Mouse (Mus musculus): Measurements from ENCODE around the gene Lrrc32. TPM values are rescaled to one million over a fixed set of nuclear protein-coding genes. Genes with fewer than 3 reads are reported as not detected.

Gene Lrrc32
- polyA plus RNA-seq, 1 experiment from 2014 or later: 2.3 TPM

DNA sequence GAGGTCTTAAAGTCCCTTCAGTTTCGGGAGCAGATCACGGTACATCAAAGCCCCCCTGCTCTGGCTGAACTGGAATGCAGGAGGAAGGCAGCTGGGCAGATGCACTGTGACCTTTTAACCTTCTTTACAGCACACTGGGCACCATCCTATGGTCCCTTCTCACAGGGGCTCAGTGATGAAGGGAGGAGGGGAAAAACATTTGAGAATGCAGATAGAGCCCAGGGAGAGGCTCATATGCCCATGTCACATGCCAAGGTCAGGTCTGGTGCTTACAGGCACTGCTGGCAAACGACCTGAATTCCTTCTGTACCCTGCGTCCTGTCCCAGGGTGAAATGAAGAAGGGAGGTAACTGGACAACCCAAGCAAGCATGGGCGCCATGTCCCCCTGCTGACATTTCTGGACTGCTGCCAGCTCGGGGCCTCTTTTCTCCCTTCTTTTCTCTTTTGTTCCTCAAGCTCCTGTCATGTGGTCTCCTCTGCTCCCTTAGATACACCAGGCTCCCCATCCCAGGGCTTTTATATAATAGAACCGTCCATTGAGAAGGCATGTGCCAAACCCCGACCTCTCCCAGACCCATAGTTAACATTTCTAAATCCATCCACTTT, 49.0 kb downstream of the Lrrc32 start:
- Histone ChIP-seq H3K9me3 (no peaks in the 10 kb centered on the region), H3K27ac (no peak overlapping the region; the same call in 1 of the 2 replicates), H3K27me3 (no peaks in the 10 kb centered on the region), H3K4me1 (replicated peaks) (peaks cover 30% of the 10 kb centered on the region), H3K4me3 (replicated peaks) (no peak overlapping the region), H3K36me3 (no peaks in the 10 kb centered on the region), H3K4me2 (no peak overlapping the region), H3K9ac (replicated peaks) (no peak overlapping the region)
- 49% methylated on average over 8 of the region's 8 CpGs for WGBS
- no peak for ATAC-seq (ENCODE audit: insufficient number of reproducible peaks, insufficient read depth, low FRiP score, low TSS enrichment, low read depth)

DNA sequence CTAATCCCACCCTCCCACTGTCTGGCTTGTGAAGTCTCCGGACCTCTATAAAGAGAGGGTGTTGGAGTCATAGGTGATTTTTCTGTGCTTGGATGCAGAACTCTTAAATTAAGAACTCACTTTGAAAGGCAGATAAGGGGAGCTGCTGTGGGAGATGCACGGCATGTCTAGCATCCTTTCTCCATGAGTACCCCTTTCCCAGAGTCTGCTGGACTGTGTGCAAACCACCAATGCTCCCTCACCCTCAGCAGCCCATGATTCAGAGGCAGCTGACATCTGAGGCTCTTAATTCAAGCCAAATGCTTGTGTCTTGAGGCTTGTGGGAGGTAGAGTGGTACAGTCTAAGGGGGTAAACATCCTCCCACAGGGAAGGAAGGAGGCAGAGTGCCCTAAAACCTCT, 51.8 kb downstream of the Lrrc32 start:
- 14% methylated on average over 2 of the region's 2 CpGs for WGBS
- H3K27ac ChIP-seq: no peak overlapping the region

DNA sequence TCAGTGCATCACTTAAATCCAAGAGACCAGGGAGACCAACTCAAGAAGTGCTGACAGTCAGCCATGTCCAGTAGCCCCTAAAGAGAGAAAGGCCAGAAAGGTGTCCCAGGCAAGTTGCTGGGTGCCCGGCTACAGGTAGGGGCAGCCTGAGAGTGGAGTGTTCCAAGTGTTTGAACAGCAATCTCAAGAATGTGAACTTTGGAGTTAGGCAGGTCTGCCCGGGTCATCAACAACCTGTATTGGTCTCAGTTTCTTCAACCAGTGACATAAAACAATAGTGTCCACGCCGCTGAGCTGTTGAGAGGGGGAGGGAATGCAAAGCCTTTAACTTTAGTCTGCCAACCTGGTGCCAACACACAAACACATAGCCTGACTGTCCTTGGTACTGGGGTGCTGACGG, 52.5 kb downstream of the Lrrc32 start:
- H3K4me1 ChIP-seq (replicated peaks): peaks cover 40% of the 10 kb centered on the region
- no peak for ATAC-seq (ENCODE audit: insufficient number of reproducible peaks, insufficient read depth, low FRiP score, low TSS enrichment, low read depth)
- H3K9ac ChIP-seq (replicated peaks): no peak overlapping the region
- 0 out of 2 replicates have a peak overlapping the region, but pooled peaks have one; percentile 9 for H3K27ac ChIP-seq
- H3K27me3 ChIP-seq: no peaks in the 10 kb centered on the region
- 91% methylated on average over 5 of the region's 5 CpGs for WGBS
- no peak overlapping the region for H3K4me3 ChIP-seq (replicated peaks)
- H3K9me3 ChIP-seq: no peaks in the 10 kb centered on the region
- no peaks in the 10 kb centered on the region for H3K36me3 ChIP-seq
- no peak overlapping the region for H3K4me2 ChIP-seq

More for the DNA sequence above, 51.8 kb downstream of the Lrrc32 start:
- no peak overlapping the region for H3K9ac ChIP-seq (replicated peaks)
- H3K36me3 ChIP-seq: no peaks in the 10 kb centered on the region
- ATAC-seq (ENCODE audit: insufficient number of reproducible peaks, insufficient read depth, low FRiP score, low TSS enrichment, low read depth): no peak
- no peaks in the 10 kb centered on the region for H3K9me3 ChIP-seq
- H3K27me3 ChIP-seq: no peaks in the 10 kb centered on the region
- H3K4me2 ChIP-seq: no peak overlapping the region
- peaks cover 40% of the 10 kb centered on the region for H3K4me1 ChIP-seq (replicated peaks)
- no peak overlapping the region for H3K4me3 ChIP-seq (replicated peaks)

DNA sequence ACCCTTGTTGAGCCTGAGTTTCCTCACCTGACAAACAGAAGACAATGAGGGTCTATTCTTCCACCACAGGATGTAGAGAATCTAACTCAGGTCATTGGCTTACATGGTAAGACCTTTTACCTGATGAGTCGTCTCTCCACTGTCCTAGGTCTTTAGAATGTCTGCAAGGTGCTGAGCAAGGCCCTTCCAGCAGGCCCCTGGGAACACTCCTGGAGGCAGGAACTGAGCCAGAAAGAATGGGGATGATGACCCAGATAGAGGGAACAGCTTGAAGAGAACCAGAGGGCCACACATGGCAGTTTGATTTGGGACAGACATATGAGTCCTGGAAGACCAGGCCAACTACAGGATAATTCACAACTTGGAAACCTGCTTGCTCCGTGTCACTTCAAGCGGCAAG, 53.2 kb downstream of the Lrrc32 start:
- Histone ChIP-seq H3K36me3 (no peaks in the 10 kb centered on the region), H3K27me3 (no peaks in the 10 kb centered on the region), H3K9ac (replicated peaks) (no peak overlapping the region), H3K4me3 (replicated peaks) (no peak overlapping the region), H3K4me2 (no peak overlapping the region), H3K27ac (no peak overlapping the region), H3K9me3 (no peaks in the 10 kb centered on the region), H3K4me1 (replicated peaks) (peaks cover 39% of the 10 kb centered on the region)
- no peak for ATAC-seq (ENCODE audit: insufficient number of reproducible peaks, insufficient read depth, low FRiP score, low TSS enrichment, low read depth)
- WGBS: 91% methylated on average over 3 of the region's 3 CpGs

DNA sequence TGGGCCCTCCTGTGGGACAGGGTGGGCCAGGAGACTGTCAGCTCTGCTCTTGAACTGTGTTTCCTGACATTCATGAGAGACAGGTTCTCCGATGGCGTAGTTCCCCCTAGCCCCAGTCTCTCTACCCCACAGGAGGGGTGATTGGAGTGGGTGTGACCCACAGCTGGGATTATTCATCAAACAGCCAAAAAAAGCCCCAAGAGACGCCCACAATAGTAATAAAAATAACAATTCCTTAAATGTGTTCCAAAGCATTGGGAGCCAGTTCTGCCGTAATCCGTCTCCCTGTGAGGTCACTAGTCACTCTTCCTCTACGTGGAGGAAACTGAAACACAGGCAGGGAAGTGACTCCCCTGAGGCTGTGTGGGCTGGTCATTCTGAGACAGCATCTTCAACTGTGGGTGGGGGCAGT, 53.7 kb downstream of the Lrrc32 start:
- H3K27ac ChIP-seq: no peak overlapping the region
- ATAC-seq (ENCODE audit: insufficient number of reproducible peaks, insufficient read depth, low FRiP score, low TSS enrichment, low read depth): no peak
- WGBS: 61% methylated on average over 6 of the region's 6 CpGs
- no peak overlapping the region for H3K4me2 ChIP-seq
- H3K9ac ChIP-seq (replicated peaks): no peak overlapping the region
- peaks cover 34% of the 10 kb centered on the region for H3K4me1 ChIP-seq (replicated peaks)
- H3K4me3 ChIP-seq (replicated peaks): no peak overlapping the region
- H3K27me3 ChIP-seq: no peaks in the 10 kb centered on the region
- no peaks in the 10 kb centered on the region for H3K9me3 ChIP-seq
- no peaks in the 10 kb centered on the region for H3K36me3 ChIP-seq

DNA sequence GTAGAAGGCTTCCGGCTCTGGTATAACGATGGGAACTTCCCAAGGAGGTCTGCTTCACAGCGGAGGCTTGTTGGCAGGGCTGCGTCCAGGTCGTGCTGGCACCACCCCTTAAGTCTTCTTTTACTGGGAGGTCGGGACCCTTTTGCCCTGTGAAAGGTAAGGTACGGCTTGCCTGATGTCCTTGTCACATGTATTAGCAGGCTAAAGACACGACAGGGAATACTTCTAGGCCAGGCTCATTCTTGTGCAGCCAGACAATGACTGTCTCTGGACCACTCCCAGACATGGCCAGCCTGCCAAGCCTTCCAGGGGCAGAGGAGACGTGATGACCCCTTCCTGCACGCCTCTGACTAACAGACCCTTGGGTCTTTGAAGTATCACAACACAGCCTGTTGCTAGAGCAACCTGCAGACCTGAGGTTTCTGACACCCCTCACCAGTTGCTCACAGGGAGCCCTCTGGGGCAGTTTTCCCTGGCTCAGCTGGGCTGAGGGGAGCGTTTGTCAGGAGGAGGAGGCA, 54.8 kb downstream of the Lrrc32 start:
- Histone ChIP-seq H3K27ac (no peak overlapping the region), H3K4me3 (replicated peaks) (no peak overlapping the region), H3K9me3 (no peaks in the 10 kb centered on the region), H3K27me3 (no peaks in the 10 kb centered on the region), H3K9ac (replicated peaks) (no peak overlapping the region), H3K4me1 (replicated peaks) (peaks cover 29% of the 10 kb centered on the region), H3K36me3 (no peaks in the 10 kb centered on the region), H3K4me2 (no peak overlapping the region)
- ATAC-seq (ENCODE audit: insufficient number of reproducible peaks, insufficient read depth, low FRiP score, low TSS enrichment, low read depth): no peak
- WGBS: 26% methylated on average over 11 of the region's 11 CpGs

DNA sequence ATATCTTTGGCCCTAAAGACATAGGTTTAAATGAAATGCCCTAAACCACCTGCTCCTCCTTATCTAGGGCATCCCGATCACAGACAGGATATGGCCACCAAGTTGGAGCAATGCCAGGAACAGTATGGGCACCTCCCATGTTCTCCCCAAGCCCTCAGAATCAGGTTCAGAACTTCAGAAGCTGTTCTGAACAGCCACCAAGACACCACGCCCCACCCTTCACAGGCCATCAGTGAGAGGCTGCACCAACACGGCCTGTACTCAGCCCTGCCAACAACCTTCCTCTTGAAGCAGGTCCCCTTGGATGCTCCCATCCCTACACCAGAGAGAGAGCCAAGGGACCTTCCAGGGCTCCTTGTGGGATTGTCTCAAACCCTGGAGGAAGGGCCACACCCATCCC, 55.5 kb downstream of the Lrrc32 start:
- H3K27me3 ChIP-seq: no peaks in the 10 kb centered on the region
- 53% methylated on average over 3 of the region's 3 CpGs for WGBS
- H3K27ac ChIP-seq: no peak overlapping the region

DNA sequence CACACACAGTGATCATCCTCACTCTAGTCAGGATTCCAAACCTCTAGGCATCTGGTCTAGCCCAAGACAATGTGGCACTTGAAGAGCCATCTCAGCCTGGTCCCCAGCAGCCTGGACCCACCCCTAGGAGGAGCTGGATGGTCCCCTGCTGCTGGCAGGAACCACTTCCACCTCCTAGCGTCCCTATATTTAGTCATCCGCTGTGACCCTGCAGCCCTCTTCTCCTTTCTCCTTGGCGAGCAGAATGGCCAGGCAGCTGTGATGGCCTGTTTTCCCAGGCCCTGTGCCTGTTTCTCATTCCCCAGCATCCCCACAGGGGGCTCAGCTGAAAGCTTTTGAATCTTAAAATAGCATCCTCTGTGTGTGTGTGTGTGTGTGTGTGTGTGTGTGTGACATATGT, 59.8 kb downstream of the Lrrc32 start:
- no peak overlapping the region for H3K9ac ChIP-seq (replicated peaks)
- WGBS: 28% methylated on average over 3 of the region's 3 CpGs
- no peaks in the 10 kb centered on the region for H3K27me3 ChIP-seq
- H3K9me3 ChIP-seq: no peaks in the 10 kb centered on the region
- no peaks in the 10 kb centered on the region for H3K36me3 ChIP-seq
- no peak overlapping the region for H3K4me3 ChIP-seq (replicated peaks)
- no peak for ATAC-seq (ENCODE audit: insufficient number of reproducible peaks, insufficient read depth, low FRiP score, low TSS enrichment, low read depth)
- no peak overlapping the region for H3K4me2 ChIP-seq
- peaks cover 9% of the 10 kb centered on the region; the same call in 1 of the 2 replicates for H3K4me1 ChIP-seq (replicated peaks)
- no peak overlapping the region for H3K27ac ChIP-seq

More for the DNA sequence above, 55.5 kb downstream of the Lrrc32 start:
- H3K4me2 ChIP-seq: no peak overlapping the region
- H3K9ac ChIP-seq (replicated peaks): no peak overlapping the region
- no peaks in the 10 kb centered on the region for H3K9me3 ChIP-seq
- no peak for ATAC-seq (ENCODE audit: insufficient number of reproducible peaks, insufficient read depth, low FRiP score, low TSS enrichment, low read depth)
- no peak overlapping the region for H3K4me3 ChIP-seq (replicated peaks)
- no peaks in the 10 kb centered on the region for H3K36me3 ChIP-seq
- peaks cover 29% of the 10 kb centered on the region for H3K4me1 ChIP-seq (replicated peaks)

DNA sequence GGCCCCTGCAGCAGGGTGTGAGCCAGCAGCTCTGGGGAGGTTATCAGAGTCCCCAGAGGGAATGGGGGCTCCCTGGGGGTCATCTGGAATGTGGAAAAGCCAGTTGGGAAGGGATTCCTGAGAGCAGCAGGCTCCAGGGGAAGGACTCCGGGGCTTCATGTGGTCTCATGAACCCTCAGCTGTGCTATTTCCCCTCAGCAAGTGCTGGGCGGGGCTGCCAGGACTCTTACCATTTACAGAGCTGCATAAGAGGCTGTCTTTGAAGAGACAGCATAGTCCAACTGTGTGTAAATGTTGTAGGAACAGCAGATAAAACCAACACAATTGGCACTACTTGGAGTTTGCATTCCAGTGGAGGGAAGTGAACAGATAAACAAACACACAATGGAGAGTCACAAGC, 61.5 kb downstream of the Lrrc32 start:
- Histone ChIP-seq H3K27me3 (no peaks in the 10 kb centered on the region), H3K4me1 (replicated peaks) (peaks cover 5% of the 10 kb centered on the region; the same call in 1 of the 2 replicates), H3K9me3 (no peaks in the 10 kb centered on the region), H3K4me2 (no peak overlapping the region), H3K4me3 (replicated peaks) (no peak overlapping the region), H3K36me3 (no peaks in the 10 kb centered on the region), H3K9ac (replicated peaks) (no peak overlapping the region), H3K27ac (no peak overlapping the region)
- ATAC-seq (ENCODE audit: insufficient number of reproducible peaks, insufficient read depth, low FRiP score, low TSS enrichment, low read depth): no peak
- 28% methylated on average over 2 of the region's 2 CpGs for WGBS

DNA sequence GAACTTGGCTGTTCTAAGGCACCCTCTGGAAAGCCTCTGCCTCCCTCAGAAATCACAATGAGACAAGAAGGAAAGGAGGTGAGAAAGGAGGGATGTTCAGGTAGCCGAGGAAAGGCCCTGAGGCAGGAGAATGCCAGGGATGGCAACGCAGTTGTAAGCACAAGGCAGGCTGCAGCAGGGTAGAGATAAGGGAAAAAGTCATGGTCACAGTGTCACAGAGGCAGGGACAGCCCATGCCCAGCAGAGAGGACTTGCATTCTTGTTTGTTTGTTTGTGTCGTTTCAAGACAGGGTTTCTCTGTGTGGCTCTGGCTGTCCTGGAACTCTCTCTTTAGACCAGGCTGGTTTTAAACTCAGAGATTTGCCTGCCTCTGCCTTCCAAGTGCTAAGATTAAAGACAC, 62.0 kb downstream of the Lrrc32 start:
- Histone ChIP-seq H3K4me2 (no peak overlapping the region), H3K36me3 (no peaks in the 10 kb centered on the region), H3K9ac (replicated peaks) (no peak overlapping the region), H3K4me1 (replicated peaks) (peaks cover 7% of the 10 kb centered on the region; the same call in 1 of the 2 replicates), H3K27me3 (no peaks in the 10 kb centered on the region), H3K9me3 (no peaks in the 10 kb centered on the region), H3K4me3 (replicated peaks) (no peak overlapping the region), H3K27ac (no peak overlapping the region)
- 59% methylated on average over 3 of the region's 3 CpGs for WGBS
- no peak for ATAC-seq (ENCODE audit: insufficient number of reproducible peaks, insufficient read depth, low FRiP score, low TSS enrichment, low read depth)

All from limb, embryonic 12.5 days (tissue).